Mouse (Mus musculus) stomach, postnatal 0 days (tissue): ENCODE measurements around the gene Tmem232. TPM values are rescaled to one million over a fixed set of nuclear protein-coding genes. Genes with fewer than 3 reads are reported as not detected.
A peak's percentile ranks its signal among the peaks of the same experiment; 100 is the strongest.

ENCODE experiments used
- ATAC-seq: fragments of 200-750 bp; cut with Nextera tagmentation; 2 replicates; pipeline ENCODE4 v1.8.0; 2017; ENCODE audit not compliant: low FRiP score, low TSS enrichment
- DNase-seq: peaks from one replicate; pipeline ENCODE4 v3.0.0-alpha.2; 2016; ENCODE audit warnings: low spot score
- H3K27ac ChIP-seq: fragments of 300-500 bp; sonication (generic); replicated peaks from 2 replicates; pipeline ENCODE4 v1.5.1; 2014; ENCODE audit warnings: mild to moderate bottlenecking, control low read depth
- H3K27me3 ChIP-seq: fragments of 300-500 bp; sonication (generic); 2 replicates; pipeline ENCODE4 v1.6.1; 2014; ENCODE audit warnings: low read length; ENCODE audit not compliant: control insufficient read depth, insufficient read depth
- H3K36me3 ChIP-seq: fragments of 300-500 bp; sonication (generic); 2 replicates; pipeline ENCODE4 v1.6.1; 2014; ENCODE audit warnings: low read length, mixed read lengths; ENCODE audit not compliant: control insufficient read depth, insufficient read depth
- H3K4me1 ChIP-seq: fragments of 300-500 bp; sonication (generic); replicated peaks from 2 replicates; pipeline ENCODE4 v1.6.1; 2014; ENCODE audit warnings: antibody characterized with exemption; ENCODE audit not compliant: control insufficient read depth, insufficient read depth
- H3K4me2 ChIP-seq: fragments of 300-500 bp; sonication (generic); replicated peaks from 2 replicates; pipeline ENCODE4 v1.6.1; 2014; ENCODE audit warnings: low read depth, mild to moderate bottlenecking, control low read depth, moderate library complexity
- H3K4me3 ChIP-seq: fragments of 300-500 bp; sonication (generic); 2 replicates; pipeline ENCODE4 v1.5.1; 2014; ENCODE audit warnings: low read depth, low read length, control low read depth
- H3K9ac ChIP-seq: fragments of 300-500 bp; sonication (generic); 2 replicates; pipeline ENCODE4 v1.6.1; 2014; ENCODE audit warnings: mild to moderate bottlenecking, low read length, control low read depth, mixed read lengths
- H3K9me3 ChIP-seq: fragments of 300-500 bp; sonication (generic); 2 replicates; pipeline ENCODE4 v1.6.1; 2016; ENCODE audit warnings: low read length; ENCODE audit not compliant: control insufficient read depth
- CTCF ChIP-seq: IDR thresholded peaks from 2 replicates; pipeline ENCODE4 v1.5.1; 2016; ENCODE audit warnings: antibody characterized with exemption, low read depth, mild to moderate bottlenecking, moderate library complexity
- EP300 ChIP-seq: optimal IDR thresholded peaks from 2 replicates; pipeline ENCODE3; 2016; ENCODE audit warnings: antibody characterized with exemption
- WGBS: fragments of 180-500 bp; shearing (Covaris S2); extraction: QIAGEN DNeasy Blood & Tissue Kit; methylation state at CpG from one replicate; pipeline ENCODE4 v1.1.7; 2014; 5-methylcytosine and 5-hydroxymethylcytosine counted together
- polyA plus RNA-seq: library from polyadenylated mRNA; unstranded; fragments of >200 nt; fragmentation: Nextera tagmentation; extraction: Ambion mirVana; gene quantifications from 2 replicates; pipeline ENCODE4 v1.2.1, GENCODE M21; 2015

Gene Tmem232
- 0.08 TPM in 1 of 2 replicates, not detected in the other for polyA plus RNA-seq

- ATAC-seq, result peak; percentile 74
- 17% methylated on average over 26 of the region's 26 CpGs for WGBS
Observed at GRCm38 (mm10) chr17:65540441-65541272, at the start of gene Tmem232. Gene Tmem232, minus strand, starts transcription at chr17:65540782.

GRCm38 (mm10) chr17:65586892-65587291 is 46.3 kb upstream of the Tmem232 start:
- no peak for ATAC-seq
- no peak for TF ChIP-seq EP300
- TF ChIP-seq CTCF, result no peak
- Histone ChIP-seq H3K4me3 (no peak overlapping the region), H3K36me3 (peaks cover under 1% of the 10 kb centered on the region), H3K27ac (no peak overlapping the region), H3K9ac (no peak overlapping the region), H3K9me3 (no peaks in the 10 kb centered on the region), H3K4me2 (no peak overlapping the region), H3K4me1 (no peaks in the 10 kb centered on the region), H3K27me3 (no peaks in the 10 kb centered on the region)
- 72% methylated on average over 3 of the region's 3 CpGs for WGBS
- DNase-seq, result no peak

More at GRCm38 (mm10) chr17:65540441-65541272, at the start of gene Tmem232:
- TF ChIP-seq EP300, result no peak
- TF ChIP-seq CTCF, result peak; percentile 73
- peak; percentile 41 for DNase-seq
- Histone ChIP-seq H3K27me3 (no peaks in the 10 kb centered on the region), H3K4me1 (no peaks in the 10 kb centered on the region), H3K36me3 (no peaks in the 10 kb centered on the region), H3K27ac (no peak within 1 kb of the TSS), H3K9me3 (no peaks in the 10 kb centered on the region), H3K9ac (no peak within 1 kb of the TSS), H3K4me2 (peak within 1 kb of the TSS; percentile 46), H3K4me3 (peak within 1 kb of the TSS; percentile 21)

DNA sequence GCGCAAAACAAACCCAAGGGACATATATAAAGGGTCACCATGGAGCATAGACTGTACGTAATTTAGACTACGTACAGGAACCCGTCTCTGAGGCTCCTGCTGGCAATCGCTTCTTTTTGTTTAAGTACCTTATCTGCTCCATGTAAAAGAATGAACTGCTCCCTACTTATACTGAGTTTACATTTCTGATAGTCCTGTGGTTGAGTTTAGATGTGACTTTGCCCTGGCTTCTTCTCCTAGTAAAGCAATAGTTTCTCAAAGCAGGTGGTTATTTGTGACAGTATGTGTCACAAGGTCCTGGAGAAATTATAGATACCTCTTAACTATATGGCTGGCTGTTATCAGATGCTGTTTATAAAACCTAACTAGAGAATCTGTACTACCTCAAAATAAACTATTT is 40.9 kb upstream of the Tmem232 start:
- Histone ChIP-seq H3K27ac (no peak overlapping the region), H3K4me1 (no peaks in the 10 kb centered on the region), H3K4me3 (no peak overlapping the region), H3K9ac (no peak overlapping the region), H3K27me3 (no peaks in the 10 kb centered on the region), H3K36me3 (peaks cover 8% of the 10 kb centered on the region), H3K4me2 (no peak overlapping the region), H3K9me3 (no peaks in the 10 kb centered on the region)
- 77% methylated on average over 5 of the region's 5 CpGs for WGBS
- no peak for DNase-seq
- ATAC-seq, result peak; percentile 78
- TF ChIP-seq EP300 (no peak), CTCF (no peak)

- Histone ChIP-seq H3K9me3 (no peaks in the 10 kb centered on the region), H3K9ac (no peak overlapping the region), H3K4me1 (no peaks in the 10 kb centered on the region), H3K4me2 (no peak overlapping the region), H3K27ac (no peak overlapping the region), H3K27me3 (no peaks in the 10 kb centered on the region), H3K36me3 (peaks cover 8% of the 10 kb centered on the region), H3K4me3 (no peak overlapping the region)
- ATAC-seq (no peak), DNase-seq (no peak)
- TF ChIP-seq EP300 (no peak), CTCF (no peak)
- WGBS, result 95% methylated on average over 7 of the region's 7 CpGs
Observed at GRCm38 (mm10) chr17:65579766-65580165, 39.2 kb upstream of the Tmem232 start.

- H3K4me2 ChIP-seq, result no peak overlapping the region
- no peaks in the 10 kb centered on the region for H3K27me3 ChIP-seq
- peaks cover 3% of the 10 kb centered on the region; the same call in 1 of the 2 replicates for H3K36me3 ChIP-seq
- TF ChIP-seq EP300 (no peak), CTCF (peak; percentile 74)
- ATAC-seq, result 0 out of 2 replicates have a peak, but pooled peaks have one; percentile 27
- H3K4me1 ChIP-seq, result no peaks in the 10 kb centered on the region
- WGBS, result 81% methylated on average over 1 of the region's 1 CpGs
- no peak for DNase-seq
- no peak overlapping the region for H3K9ac ChIP-seq
- H3K4me3 ChIP-seq, result no peak overlapping the region
- no peak overlapping the region for H3K27ac ChIP-seq
- no peaks in the 10 kb centered on the region for H3K9me3 ChIP-seq
Observed at GRCm38 (mm10) chr17:65575339-65575738, 34.8 kb upstream of the Tmem232 start.

DNA sequence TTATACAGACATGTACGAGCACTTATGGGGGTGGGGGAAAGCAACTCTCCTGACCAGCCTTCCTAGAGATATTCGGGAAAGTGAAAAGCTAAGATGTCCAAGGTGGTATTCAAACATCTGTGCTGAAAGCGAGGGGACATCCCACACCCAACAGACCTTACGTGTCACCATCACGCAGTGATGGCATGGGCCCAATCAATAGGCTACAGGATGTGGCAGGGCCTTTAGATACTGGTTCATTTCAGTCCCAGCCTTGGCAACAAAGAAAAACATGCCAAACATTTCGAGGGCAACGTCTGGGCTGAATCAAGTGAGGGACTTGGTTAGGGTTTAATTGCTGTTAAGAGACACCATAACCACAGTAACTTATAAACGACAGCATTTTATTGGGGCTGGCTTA is 34.3 kb upstream of the Tmem232 start:
- 75% methylated on average over 8 of the region's 8 CpGs for WGBS
- 0 out of 2 replicates have a peak, but pooled peaks have one; percentile 34 for ATAC-seq

More for the DNA sequence above, 34.3 kb upstream of the Tmem232 start:
- Histone ChIP-seq H3K36me3 (peaks cover 3% of the 10 kb centered on the region; the same call in 1 of the 2 replicates), H3K9me3 (no peaks in the 10 kb centered on the region), H3K27me3 (no peaks in the 10 kb centered on the region), H3K27ac (no peak overlapping the region), H3K4me3 (no peak overlapping the region), H3K9ac (no peak overlapping the region), H3K4me1 (no peaks in the 10 kb centered on the region), H3K4me2 (no peak overlapping the region)
- no peak for DNase-seq
- TF ChIP-seq EP300 (no peak), CTCF (no peak)
